Mouse (Mus musculus): ENCODE data around the gene Usp17lb.
"Not testable (repeated sequence)": the region's sequence is repeated elsewhere in the genome, so short reads cannot be mapped to it uniquely, and the experiment has no call there.

The Usp17lb gene

GRCm38 (mm10) chr7:104842503-104842902 is at the start of gene Usp17lb:
TSS of gene Usp17lb (minus strand) at chr7:104842603.
- no peak for DNase-seq (ENCODE audit: low spot score)

- no peak for DNase-seq (ENCODE audit: low spot score)
Observed at GRCm38 (mm10) chr7:104877731-104878130, 35.3 kb upstream of the Usp17lb start, which contains the start of gene Olfr665. TSS of gene Olfr665 (plus strand) at chr7:104878031.

DNA sequence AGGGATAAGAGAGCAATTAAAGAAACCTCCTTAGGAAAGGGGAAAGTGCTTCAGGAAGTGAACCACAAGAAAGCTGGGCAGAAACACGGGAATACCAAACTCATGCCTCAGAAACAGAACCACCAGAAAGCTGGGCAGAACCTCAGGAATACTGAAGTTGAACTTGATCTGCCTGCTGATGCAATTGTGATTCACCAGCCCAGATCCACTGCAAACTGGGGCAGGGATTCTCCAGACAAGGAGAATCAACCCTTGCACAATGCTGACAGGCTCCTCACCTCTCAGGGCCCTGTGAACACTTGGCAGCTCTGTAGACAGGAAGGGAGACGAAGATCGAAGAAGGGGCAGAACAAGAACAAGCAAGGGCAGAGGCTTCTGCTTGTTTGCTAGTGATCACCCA is 19.0 kb upstream of the Usp17lb start:
- DNase-seq (ENCODE audit: low spot score), result no peak

DNA sequence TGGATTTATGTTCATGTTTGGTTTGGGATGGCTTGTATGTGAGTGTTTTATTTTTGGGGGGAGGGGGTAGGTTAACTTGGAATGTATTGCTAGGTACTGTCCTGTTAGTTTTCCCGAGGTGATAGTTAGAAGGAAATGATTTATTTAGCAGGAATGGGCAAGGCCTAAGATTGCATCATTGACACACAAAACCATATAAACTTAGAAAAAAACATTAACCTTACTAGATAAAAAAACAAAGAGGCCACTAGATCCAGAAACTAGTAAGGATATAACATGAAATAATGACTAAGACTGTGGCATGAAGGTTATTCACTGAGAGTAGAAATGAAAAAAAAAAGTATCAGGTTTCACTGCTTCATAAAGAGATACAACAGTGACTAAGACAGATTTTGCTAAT is 15.3 kb upstream of the Usp17lb start:
- no peak for DNase-seq (ENCODE audit: low spot score)

GRCm38 (mm10) chr7:104856709-104857108 is 14.3 kb upstream of the Usp17lb start, which contains the start of gene Usp17la:
TSS of gene Usp17la (plus strand) at chr7:104857009.
- not testable (repeated sequence) for DNase-seq (ENCODE audit: low spot score)

DNA sequence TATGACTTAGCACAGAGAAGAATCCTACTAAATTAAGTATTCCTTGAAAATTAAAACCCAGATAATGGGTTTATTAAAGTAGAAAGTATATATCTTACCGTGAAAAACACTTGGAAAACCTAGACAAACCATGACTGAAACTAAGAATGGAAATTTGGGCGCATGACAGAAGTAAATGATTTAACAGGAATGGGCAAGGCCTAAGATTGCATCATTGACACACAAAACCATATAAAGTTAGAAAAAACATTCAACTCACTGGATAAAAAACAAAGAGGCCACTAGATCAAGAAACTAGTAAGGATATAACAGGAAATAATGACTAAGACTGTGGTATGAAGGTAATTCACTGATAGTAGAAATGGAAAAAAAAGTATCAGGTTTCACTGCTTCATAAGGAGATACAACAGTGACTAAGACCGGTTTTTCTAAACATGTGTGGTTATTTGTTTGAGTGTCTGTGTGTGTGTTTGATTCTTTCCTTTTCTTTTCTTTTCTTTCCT is 12.9 kb upstream of the Usp17lb start:
- no peak for DNase-seq (ENCODE audit: low spot score)

GRCm38 (mm10) chr7:104851546-104851945 is 9.1 kb upstream of the Usp17lb start:
- not testable (repeated sequence) for DNase-seq (ENCODE audit: low spot score)

GRCm38 (mm10) chr7:104843731-104844287 is 1.4 kb upstream of the Usp17lb start:
- no peak for DNase-seq (ENCODE audit: low spot score)

GRCm38 (mm10) chr7:104810335-104810734 is 32.1 kb downstream of the Usp17lb start:
- DNase-seq (ENCODE audit: low spot score), result not testable (repeated sequence)

DNA sequence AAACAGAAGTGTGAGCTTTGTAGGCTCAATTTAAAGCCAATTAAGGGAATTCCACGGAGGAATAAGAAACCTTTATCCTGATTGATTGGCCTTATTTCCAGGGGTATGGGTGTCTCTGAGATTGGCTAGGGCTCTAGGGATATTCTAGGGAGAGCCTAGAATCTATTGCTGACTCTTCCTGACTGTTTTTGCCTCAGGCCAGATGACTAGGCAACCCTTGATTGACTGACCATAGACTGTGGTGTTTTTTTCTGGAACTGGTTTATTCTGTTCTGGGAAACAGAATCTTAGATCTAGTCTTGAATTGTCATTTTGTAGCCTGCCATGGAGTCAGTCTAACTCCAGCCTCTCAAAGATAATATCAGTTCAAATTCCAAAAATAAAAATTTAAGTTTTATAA is 51.6 kb downstream of the Usp17lb start:
- no peak for DNase-seq (ENCODE audit: low spot score)

All from yolk sac, embryonic 10.5 days (tissue).